Mouse (Mus musculus): ENCODE data around the gene Dcaf11.

Dcaf11 gene

GRCm38 (mm10) chr14:55584702-55585565 is 25.1 kb downstream of the Dcaf11 start, which contains the start of gene Emc9:
Gene Emc9, minus strand, starts transcription at chr14:55585302.
- DNase-seq (ENCODE audit: low spot score) = peak; percentile 68

- DNase-seq (ENCODE audit: low spot score) = no peak
These were observed 25.8 kb downstream of the Dcaf11 start for GRCm38 (mm10) chr14:55585566-55585960.

- DNase-seq (ENCODE audit: low spot score) = no peak
These were observed 26.3 kb downstream of the Dcaf11 start for GRCm38 (mm10) chr14:55586149-55586548.

- DNase-seq (ENCODE audit: low spot score) = no peak
These were observed 29.5 kb downstream of the Dcaf11 start for GRCm38 (mm10) chr14:55589271-55589670.

- no peak for DNase-seq (ENCODE audit: low spot score)
These were observed 30.1 kb downstream of the Dcaf11 start for GRCm38 (mm10) chr14:55589771-55590448.

GRCm38 (mm10) chr14:55590748-55591330 is 31.0 kb downstream of the Dcaf11 start, which contains the start of gene Psme2:
Gene Psme2, minus strand, starts transcription at chr14:55591113.
- peak; percentile 95 for DNase-seq (ENCODE audit: low spot score)

- peak; percentile 96 for DNase-seq (ENCODE audit: low spot score)
These were observed 31.6 kb downstream of the Dcaf11 start, which contains the start of gene Rnf31 for GRCm38 (mm10) chr14:55591331-55591891. Gene Rnf31, plus strand, starts transcription at chr14:55591708.

- DNase-seq (ENCODE audit: low spot score) = no peak
These were observed 32.4 kb downstream of the Dcaf11 start for GRCm38 (mm10) chr14:55592226-55592625.

- DNase-seq (ENCODE audit: low spot score) = no peak
These were observed 36.4 kb downstream of the Dcaf11 start for GRCm38 (mm10) chr14:55596036-55596690.

GRCm38 (mm10) chr14:55598521-55599390 is 39.0 kb downstream of the Dcaf11 start:
- no peak for DNase-seq (ENCODE audit: low spot score)

- DNase-seq (ENCODE audit: low spot score) = no peak
These were observed 43.4 kb downstream of the Dcaf11 start, which contains the start of gene Irf9 for GRCm38 (mm10) chr14:55603271-55603632. Gene Irf9, plus strand, starts transcription at chr14:55603571.

- DNase-seq (ENCODE audit: low spot score) = peak; percentile 92
These were observed 44.1 kb downstream of the Dcaf11 start for GRCm38 (mm10) chr14:55603633-55604576.

GRCm38 (mm10) chr14:55604823-55605222 is 45.0 kb downstream of the Dcaf11 start:
- no peak for DNase-seq (ENCODE audit: low spot score)

GRCm38 (mm10) chr14:55605743-55606459 is 46.1 kb downstream of the Dcaf11 start:
- no peak for DNase-seq (ENCODE audit: low spot score)

- no peak for DNase-seq (ENCODE audit: low spot score)
These were observed 48.5 kb downstream of the Dcaf11 start for GRCm38 (mm10) chr14:55608339-55608738.

- no peak for DNase-seq (ENCODE audit: low spot score)
These were observed 53.5 kb downstream of the Dcaf11 start for GRCm38 (mm10) chr14:55613346-55613745.

GRCm38 (mm10) chr14:55614565-55615178 is 54.9 kb downstream of the Dcaf11 start:
- DNase-seq (ENCODE audit: low spot score) = no peak

GRCm38 (mm10) chr14:55615876-55616275 is 56.1 kb downstream of the Dcaf11 start:
- no peak for DNase-seq (ENCODE audit: low spot score)

Data from layer of hippocampus, adult 11-12 months (tissue).